Mouse (Mus musculus) cerebellum, adult 2 months (tissue): ENCODE measurements at regions not wholly inside any gene's neighbourhood (a gene's known extent, or its start where the extent isn't known, plus 50 kb on each side); places are given as distances from the start of the nearest gene placed in this dataset.

ENCODE experiments used
- CTCF ChIP-seq: fragments of 200-500 bp; IDR thresholded peaks from 2 replicates; pipeline ENCODE4 v1.5.1; 2011; ENCODE audit warnings: low read depth, mild to moderate bottlenecking, control low read depth, low read length, moderate library complexity, borderline replicate concordance; ENCODE audit not compliant: insufficient read depth
- POLR2A ChIP-seq: fragments of 200-500 bp; IDR thresholded peaks from 2 replicates; pipeline ENCODE4 v1.6.1; 2011; ENCODE audit warnings: low read length, control low read depth, borderline replicate concordance; ENCODE audit not compliant: insufficient read depth

- TF ChIP-seq CTCF (no peak), POLR2A (no peak)
These were observed 129.9 kb downstream of the Dusp6 start for GRCm38 (mm10) chr10:99392979-99393378.
